Mouse (Mus musculus) hematopoietic stem cell, adult 5-6 weeks (primary cell): ENCODE measurements around the gene Irak3. TPM values are rescaled to one million over a fixed set of nuclear protein-coding genes. Genes with fewer than 3 reads are reported as not detected.

Experiments
- ATAC-seq, 2 experiments: fragments of 125-278 bp in 1 of 2; replicated peaks in 1 of 2; 2 replicates each; pipeline ENCODE4 v1.8.0; 2016 to 2017; ENCODE audit warnings: inconsistent platforms in 2 of 2, mild to moderate bottlenecking in 2 of 2, moderate number of reproducible peaks in 2 of 2, low read depth in 1 of 2, moderate TSS enrichment in 1 of 2; ENCODE audit not compliant: low FRiP score in 2 of 2, poor library complexity in 2 of 2, severe bottlenecking in 2 of 2, insufficient read depth in 1 of 2, low TSS enrichment in 1 of 2
- total RNA-seq: library from RNA; stranded (forward); fragments of 172-1452, 232-1000 nt; gene quantifications from 2 replicates; pipeline ENCODE4 v1.2.3, GENCODE M21; 2017

Irak3 gene
- total RNA-seq, 1 experiment from 2014 or later: 19.2 TPM

GRCm38 (mm10) chr10:120171340-120171739, 30.6 kb downstream of the Irak3 start:
- no peak for ATAC-seq

DNA sequence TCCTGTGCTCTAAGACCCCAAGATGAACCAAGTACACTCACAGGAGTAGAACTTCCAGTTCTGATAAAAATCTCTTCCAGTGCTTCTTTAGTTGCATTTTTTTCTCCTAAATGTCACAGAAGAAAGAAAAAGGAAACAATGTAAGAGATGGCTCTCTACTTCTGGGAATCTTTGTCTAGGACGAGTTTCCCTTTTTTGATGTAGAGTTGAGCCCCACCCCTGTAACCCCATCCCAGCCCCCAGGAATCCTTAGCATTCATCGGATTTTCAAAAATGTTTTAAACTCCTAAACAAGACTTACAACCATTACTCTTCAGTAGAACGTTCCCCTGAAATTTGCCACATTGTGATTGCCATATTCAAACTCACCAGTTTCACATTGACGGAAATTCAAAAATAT, 31.7 kb downstream of the Irak3 start:
- ATAC-seq: no peak

DNA sequence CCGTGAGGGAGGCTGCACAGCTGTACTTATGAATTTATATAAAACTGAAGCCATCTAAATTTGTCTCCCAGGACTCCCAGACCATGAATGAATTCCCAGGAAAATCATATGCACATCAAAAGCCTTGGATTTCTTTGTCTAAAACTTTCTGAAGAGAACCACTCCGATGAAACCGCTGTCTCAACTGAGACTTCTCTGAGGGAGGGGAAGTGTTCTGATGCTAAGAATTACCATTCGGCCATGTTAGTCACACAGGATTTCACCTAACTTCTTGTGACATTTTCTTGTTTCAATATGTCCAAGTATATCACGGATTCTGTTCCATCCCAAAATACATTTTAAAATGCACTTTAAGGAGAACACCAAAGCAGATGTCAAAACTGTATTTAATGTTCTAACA, 32.1 kb downstream of the Irak3 start:
- no peak for ATAC-seq

- ATAC-seq: no peak
Measured at GRCm38 (mm10) chr10:120169064-120169463, 32.9 kb downstream of the Irak3 start.

DNA sequence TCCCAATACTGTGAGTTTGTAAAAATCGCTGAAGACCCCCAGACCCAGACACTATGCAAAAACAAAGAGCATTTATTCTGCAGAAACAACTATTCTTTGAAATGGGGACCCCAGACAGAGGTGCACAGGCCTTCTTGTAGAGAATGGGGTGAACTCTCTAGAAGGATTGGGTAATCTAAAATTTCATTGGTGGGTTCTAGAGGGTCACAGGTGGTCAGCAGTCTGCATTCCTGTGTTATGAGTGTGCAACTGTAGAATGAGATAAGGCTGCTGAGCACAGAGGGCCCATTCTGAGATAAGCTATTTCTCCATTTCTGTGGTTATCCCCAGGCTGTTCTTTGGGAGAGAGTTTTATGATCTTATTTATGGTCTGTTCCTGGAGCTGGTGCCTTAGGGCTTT, 33.9 kb downstream of the Irak3 start:
- peak; percentile 39 to 72 for ATAC-seq

- ATAC-seq: no peak
Measured at GRCm38 (mm10) chr10:120165793-120166503, 36.0 kb downstream of the Irak3 start.

GRCm38 (mm10) chr10:120164931-120165792, 36.8 kb downstream of the Irak3 start:
- no peak for ATAC-seq

DNA sequence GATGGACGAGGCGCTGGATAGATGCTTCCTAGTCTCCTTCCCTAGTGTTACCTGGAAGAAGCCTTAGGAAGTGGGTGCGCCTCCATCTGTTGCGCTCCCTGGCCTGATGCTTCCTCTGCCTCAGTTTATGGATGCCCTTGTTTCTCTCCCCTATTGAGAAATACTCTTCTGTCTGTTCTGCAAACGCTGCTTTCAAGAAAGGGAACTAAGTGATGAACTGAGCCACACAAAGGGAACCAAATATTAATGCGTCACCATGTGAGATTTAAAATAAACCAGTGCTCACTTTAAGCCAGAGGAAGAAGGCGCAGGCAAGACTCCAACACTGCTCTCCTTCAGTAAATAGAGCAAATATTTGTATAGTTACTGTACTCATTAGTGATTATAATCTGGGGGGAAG, 38.4 kb downstream of the Irak3 start:
- ATAC-seq: peak; percentile 38 to 70; a peak in 3 of 4 replicates

DNA sequence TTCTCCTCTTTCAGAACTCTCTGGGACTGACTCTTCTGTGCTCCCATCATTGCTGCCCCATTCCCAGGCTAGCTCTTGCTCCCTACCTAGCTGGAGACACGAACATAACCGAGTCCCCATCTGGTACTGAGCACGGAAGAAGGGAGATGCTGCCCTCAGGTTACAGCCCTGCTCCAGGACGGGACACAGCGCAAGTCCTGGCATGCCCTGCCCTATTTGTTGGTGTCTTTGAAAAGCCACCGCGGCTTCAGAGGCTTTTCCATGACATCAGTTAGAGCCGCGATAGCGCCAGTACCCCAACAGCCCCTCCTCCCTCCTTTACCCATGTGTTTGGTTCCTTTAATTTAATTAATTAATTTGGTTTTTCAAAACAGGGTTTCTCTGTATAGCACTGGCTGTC, 39.1 kb downstream of the Irak3 start:
- no peak for ATAC-seq

DNA sequence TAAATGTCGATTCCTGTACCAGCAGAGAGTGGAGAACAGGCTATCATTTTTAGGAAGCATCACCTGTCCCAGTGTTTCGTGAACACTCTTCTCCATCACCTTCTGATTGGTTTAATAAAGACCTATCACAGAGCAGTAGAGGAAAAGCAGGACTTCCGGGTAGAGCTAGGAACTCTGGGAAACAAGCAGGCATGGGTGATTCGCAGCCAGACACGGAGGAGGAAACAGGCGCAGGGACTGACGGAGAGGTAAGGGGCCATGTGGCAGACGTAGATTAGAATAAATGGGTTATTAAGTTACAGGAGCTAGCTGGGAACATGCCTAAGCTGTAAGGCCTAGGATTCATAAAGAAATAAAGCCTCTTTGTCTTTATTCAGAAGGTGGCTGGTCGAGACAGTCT, 41.4 kb downstream of the Irak3 start:
- no peak for ATAC-seq

DNA sequence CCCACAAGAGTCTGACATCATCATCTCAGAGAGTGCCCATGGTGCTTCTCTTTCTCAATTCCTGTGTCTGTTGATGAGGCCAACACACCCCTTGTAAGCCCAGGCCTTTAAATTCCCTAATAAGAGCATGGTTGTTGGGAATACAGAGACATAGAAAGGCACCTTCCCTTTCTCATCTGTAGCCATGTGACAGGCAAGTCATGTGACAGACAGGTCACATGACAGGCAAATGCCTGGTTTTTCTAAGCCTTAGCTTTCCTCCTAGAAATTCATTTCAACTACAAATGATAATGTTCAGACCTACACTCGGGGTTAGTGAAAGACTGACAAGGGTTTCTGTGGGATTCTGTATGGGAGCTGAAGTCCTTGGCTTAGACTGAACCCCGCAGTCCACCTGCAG, 48.0 kb downstream of the Irak3 start:
- no peak for ATAC-seq

- ATAC-seq: no peak
Measured at GRCm38 (mm10) chr10:120151672-120152071, 50.3 kb downstream of the Irak3 start.

DNA sequence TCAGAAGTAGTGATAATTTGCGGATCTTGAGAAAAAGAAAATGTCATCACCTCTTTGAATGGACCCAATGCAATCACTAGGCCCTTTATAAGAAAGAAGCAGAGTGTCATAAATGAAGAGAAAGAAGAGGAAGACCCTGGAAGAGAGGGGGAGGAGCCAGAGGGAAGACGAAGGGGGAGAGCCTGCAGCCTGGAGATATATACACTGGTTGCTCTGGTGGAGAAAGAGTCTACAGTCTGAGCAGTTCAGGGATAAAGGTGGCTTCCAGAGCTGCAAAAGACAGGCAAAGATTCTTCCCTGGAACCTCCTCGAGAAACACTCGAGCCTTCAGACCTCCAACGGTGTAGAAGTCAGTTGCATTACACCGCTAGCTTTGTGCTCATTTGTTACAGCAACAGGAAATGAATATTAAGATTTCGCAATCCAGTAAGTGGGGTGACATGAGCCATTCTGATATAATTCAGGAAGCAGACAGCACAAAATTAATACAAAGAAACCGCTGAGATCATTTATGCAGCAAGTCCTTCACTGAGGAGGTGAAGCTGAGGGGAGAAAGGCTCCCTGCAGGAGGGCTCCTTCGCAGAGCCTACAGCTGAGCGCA, 60.9 kb downstream of the Irak3 start:
- peak; percentile 67 to 84 for ATAC-seq

GRCm38 (mm10) chr10:120140193-120140592, 61.7 kb downstream of the Irak3 start:
- peak; percentile 23 to 47; a peak in 3 of 4 replicates for ATAC-seq

DNA sequence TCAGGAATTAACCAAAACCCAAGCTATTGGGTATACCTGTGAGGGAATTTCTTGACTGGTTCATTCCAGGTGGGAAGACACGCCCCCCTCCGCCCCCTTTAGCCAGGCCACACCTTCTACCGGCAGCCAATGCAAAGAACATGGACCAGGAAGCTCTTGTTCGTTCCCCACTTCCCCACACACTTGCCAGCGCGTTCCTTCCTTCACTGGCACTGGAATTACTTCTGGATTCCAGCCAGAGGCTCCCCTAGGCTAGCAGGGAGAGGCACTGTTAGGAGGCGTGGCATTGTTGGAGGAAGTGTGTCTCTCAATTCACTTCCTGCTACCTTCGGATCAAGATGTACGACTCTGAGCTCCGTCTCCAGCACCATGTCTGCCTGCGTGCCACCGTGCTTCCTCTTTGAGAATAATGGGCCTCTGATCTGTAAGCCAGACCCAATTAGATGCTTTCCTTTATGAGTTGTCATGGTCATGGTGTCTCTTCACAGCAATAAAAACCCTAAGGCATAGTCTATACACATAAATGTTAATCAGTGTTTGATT, 65.8 kb downstream of the Irak3 start:
- peak; percentile 15 to 51; a peak in 2 of 4 replicates for ATAC-seq

DNA sequence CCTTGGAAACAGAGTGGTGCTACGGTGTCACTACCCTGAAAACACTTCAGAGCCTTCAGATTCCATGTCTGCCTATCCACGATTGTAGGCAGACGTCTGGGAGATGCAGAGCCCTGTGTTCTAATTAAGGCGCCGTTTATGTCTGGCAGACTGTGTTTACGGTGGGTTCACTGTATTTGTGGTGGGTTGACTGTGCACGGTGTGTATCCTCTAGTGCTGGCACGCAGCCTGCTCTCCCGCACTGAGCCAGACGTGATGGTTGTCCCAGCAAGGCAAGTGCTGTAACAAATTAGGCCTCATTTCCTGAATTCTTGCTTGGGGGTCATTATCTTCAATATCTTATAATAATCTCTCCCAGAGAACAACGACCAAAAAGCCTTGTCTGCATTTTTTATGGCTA, 68.2 kb downstream of the Irak3 start:
- ATAC-seq: no peak

GRCm38 (mm10) chr10:120130621-120131020, 71.3 kb downstream of the Irak3 start:
- ATAC-seq: peak in 1 of 2 experiments; percentile 68; a peak in 1 of 4 replicates
